Mouse (Mus musculus): Measurements from ENCODE around the gene Calhm6.

DNA sequence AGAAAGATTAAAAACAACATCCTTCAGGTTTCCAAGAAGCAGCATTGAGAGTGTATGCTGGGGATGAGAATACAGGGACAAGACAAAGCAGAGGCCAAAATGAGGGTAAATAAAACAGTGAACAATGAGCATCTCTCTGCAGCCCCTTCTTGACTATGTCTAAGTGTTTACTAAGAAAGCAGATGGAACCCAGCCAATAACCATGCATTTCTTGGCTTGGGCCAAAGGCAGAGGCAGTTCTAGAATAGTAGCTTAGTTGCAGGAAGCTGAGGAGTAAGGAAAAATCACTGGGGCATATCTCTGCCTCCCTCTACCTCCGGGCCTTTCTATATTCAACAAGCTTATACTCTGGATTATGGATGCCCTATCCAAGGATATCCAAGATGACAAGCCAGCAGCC, 37.3 kb downstream of the Calhm6 start:
- TF ChIP-seq CTCF (IDR thresholded peaks at IDR 0.05; ENCODE audit: low read depth): no peak
- no peak for TF ChIP-seq EP300 (IDR thresholded peaks at IDR 0.05; ENCODE audit: low read depth)
